Mouse (Mus musculus) kidney, postnatal 0 days (tissue): ENCODE results near the gene Hexim1. TPM values are rescaled to one million over a fixed set of nuclear protein-coding genes. Genes with fewer than 3 reads are reported as not detected.

Experiments
- ATAC-seq: fragments of 200-750 bp; cut with Nextera tagmentation; replicated peaks from 2 replicates; pipeline ENCODE4 v1.8.0; 2017; ENCODE audit warnings: low read depth, moderate number of reproducible peaks, moderate TSS enrichment, moderate library complexity; ENCODE audit not compliant: low FRiP score
- DNase-seq: peaks from one replicate; pipeline ENCODE4 v3.0.0-alpha.2; 2016; ENCODE audit warnings: low spot score
- H3K27ac ChIP-seq: fragments of 300-500 bp; sonication (generic); 2 replicates; pipeline ENCODE4 v1.5.1; 2014; ENCODE audit warnings: mild to moderate bottlenecking
- H3K27me3 ChIP-seq: fragments of 300-500 bp; sonication (generic); 2 replicates; pipeline ENCODE4 v1.6.1; 2014; ENCODE audit warnings: low read length, mixed read lengths; ENCODE audit not compliant: insufficient read depth
- H3K36me3 ChIP-seq: fragments of 300-500 bp; sonication (generic); 2 replicates; pipeline ENCODE4 v1.6.1; 2014; ENCODE audit warnings: low read length, mixed read lengths; ENCODE audit not compliant: insufficient read depth
- H3K4me1 ChIP-seq: fragments of 300-500 bp; sonication (generic); replicated peaks from 2 replicates; pipeline ENCODE4 v1.6.1; 2014; ENCODE audit warnings: antibody characterized with exemption, low read length, mixed read lengths; ENCODE audit not compliant: insufficient read depth
- H3K4me2 ChIP-seq: fragments of 300-500 bp; sonication (generic); 2 replicates; pipeline ENCODE4 v1.6.1; 2014; ENCODE audit warnings: mild to moderate bottlenecking, low read length, moderate library complexity, mixed read lengths
- H3K4me3 ChIP-seq: fragments of 300-500 bp; sonication (generic); replicated peaks from 2 replicates; pipeline ENCODE4 v1.5.1; 2014; ENCODE audit warnings: low read depth, low read length
- H3K9ac ChIP-seq: fragments of 300-500 bp; sonication (generic); 2 replicates; pipeline ENCODE4 v1.6.1; 2014; ENCODE audit warnings: low read depth, low read length
- H3K9me3 ChIP-seq: fragments of 300-500 bp; sonication (generic); replicated peaks from 2 replicates; pipeline ENCODE4 v1.6.1; 2016; ENCODE audit warnings: low read length, inconsistent platforms, mixed read lengths
- CTCF ChIP-seq: IDR thresholded peaks from 2 replicates; pipeline ENCODE4 v1.5.1; 2016; ENCODE audit warnings: antibody characterized with exemption, low read depth, mild to moderate bottlenecking, moderate library complexity
- WGBS: fragments of 180-500 bp; shearing (Covaris S2); extraction: QIAGEN DNeasy Blood & Tissue Kit; methylation state at CpG from one replicate; pipeline ENCODE4 v1.1.7; 2014; 5-methylcytosine and 5-hydroxymethylcytosine counted together
- polyA plus RNA-seq: library from polyadenylated mRNA; unstranded; fragments of >200 nt; fragmentation: Nextera tagmentation; extraction: Ambion mirVana; gene quantifications from 2 replicates; pipeline ENCODE4 v1.2.1, GENCODE M21; 2015

The Hexim1 gene
- polyA plus RNA-seq, 1 experiment from 2014 or later = 6.8 TPM

- Histone ChIP-seq H3K4me2 (peak overlapping the region; percentile 52), H3K27me3 (no peaks in the 10 kb centered on the region), H3K9me3 (no peaks in the 10 kb centered on the region), H3K36me3 (no peaks in the 10 kb centered on the region), H3K4me3 (peak overlapping the region; percentile 23), H3K4me1 (no peaks in the 10 kb centered on the region; the same call in 1 of the 2 replicates), H3K27ac (peak overlapping the region; percentile 66), H3K9ac (no peak overlapping the region)
- ATAC-seq (peak; percentile 94), DNase-seq (peak; percentile 96)
- under 1% methylated on average over 25 of the region's 25 CpGs for WGBS
- TF ChIP-seq CTCF = peak; percentile 97
Observed at GRCm38 (mm10) chr11:103158621-103159478, 42.8 kb downstream of the Hexim1 start.

DNA sequence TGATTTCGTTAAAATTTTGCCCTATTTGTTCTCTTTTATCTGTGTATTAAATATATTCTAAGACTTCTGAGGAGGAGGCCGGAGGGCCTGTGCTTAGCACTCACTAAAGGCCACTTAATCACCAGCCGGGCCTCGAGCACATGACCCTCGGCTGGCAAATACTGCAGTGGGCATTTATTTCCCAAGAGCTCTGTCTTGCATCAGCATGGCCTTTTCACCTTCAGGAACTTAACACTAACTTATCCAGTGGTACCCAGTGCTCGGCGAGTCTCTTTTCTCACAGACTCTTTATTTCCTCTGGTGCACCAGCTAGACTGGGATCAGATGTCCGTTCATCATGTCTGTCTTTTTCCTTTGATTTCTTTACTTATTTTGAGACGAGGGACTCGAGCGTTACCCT is 44.7 kb downstream of the Hexim1 start:
- 86% methylated on average over 11 of the region's 11 CpGs for WGBS
- Histone ChIP-seq H3K36me3 (no peaks in the 10 kb centered on the region), H3K4me1 (no peaks in the 10 kb centered on the region; the same call in 1 of the 2 replicates), H3K27ac (no peak overlapping the region), H3K9ac (no peak overlapping the region), H3K9me3 (no peaks in the 10 kb centered on the region), H3K4me3 (no peak overlapping the region), H3K4me2 (no peak overlapping the region), H3K27me3 (no peaks in the 10 kb centered on the region)
- no peak for DNase-seq
- ATAC-seq = no peak
- no peak for TF ChIP-seq CTCF

- DNase-seq (no peak), ATAC-seq (no peak)
- H3K27ac ChIP-seq = no peak overlapping the region
- 78% methylated on average over 7 of the region's 7 CpGs for WGBS
- no peak overlapping the region for H3K4me2 ChIP-seq
- no peak overlapping the region for H3K9ac ChIP-seq
- no peak overlapping the region for H3K4me3 ChIP-seq
- H3K4me1 ChIP-seq = no peaks in the 10 kb centered on the region; the same call in 1 of the 2 replicates
- no peak; the same call in 1 of the 2 replicates for TF ChIP-seq CTCF
- H3K9me3 ChIP-seq = no peaks in the 10 kb centered on the region
- H3K27me3 ChIP-seq = no peaks in the 10 kb centered on the region
- H3K36me3 ChIP-seq = no peaks in the 10 kb centered on the region
Observed at GRCm38 (mm10) chr11:103161449-103161848, 45.4 kb downstream of the Hexim1 start.

DNA sequence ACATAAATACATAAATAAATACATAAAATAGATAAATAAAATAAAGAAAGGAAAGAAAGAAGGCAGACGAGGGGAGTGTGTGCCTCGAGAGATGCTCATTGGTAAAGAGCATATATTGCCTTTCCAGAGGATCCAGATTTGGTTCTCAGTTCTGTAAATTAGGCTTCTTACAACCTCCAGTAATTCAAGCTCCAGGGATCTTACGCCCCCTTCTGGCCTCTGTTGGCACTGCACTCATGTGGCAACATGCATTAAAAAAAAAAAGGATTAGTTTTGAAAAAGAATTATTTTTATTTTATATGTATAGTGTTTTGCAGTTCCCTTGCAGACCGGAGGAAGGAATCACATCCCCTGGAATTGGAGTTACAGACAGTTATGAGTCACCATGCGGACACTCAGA is 46.1 kb downstream of the Hexim1 start:
- Histone ChIP-seq H3K4me2 (no peak overlapping the region), H3K27ac (no peak overlapping the region), H3K36me3 (no peaks in the 10 kb centered on the region), H3K4me1 (no peaks in the 10 kb centered on the region; the same call in 1 of the 2 replicates), H3K9me3 (no peaks in the 10 kb centered on the region), H3K4me3 (no peak overlapping the region), H3K9ac (no peak overlapping the region), H3K27me3 (no peaks in the 10 kb centered on the region)
- DNase-seq (no peak), ATAC-seq (no peak)
- 90% methylated on average over 5 of the region's 5 CpGs for WGBS
- TF ChIP-seq CTCF = peak; percentile 64

GRCm38 (mm10) chr11:103164391-103164790 is 48.4 kb downstream of the Hexim1 start:
- Histone ChIP-seq H3K9ac (no peak overlapping the region), H3K4me3 (no peak overlapping the region), H3K27me3 (no peaks in the 10 kb centered on the region), H3K27ac (no peak overlapping the region), H3K4me1 (no peaks in the 10 kb centered on the region), H3K9me3 (no peaks in the 10 kb centered on the region), H3K36me3 (no peaks in the 10 kb centered on the region), H3K4me2 (no peak overlapping the region)
- no peak for TF ChIP-seq CTCF
- 29% methylated on average over 10 of the region's 10 CpGs for WGBS
- DNase-seq = no peak
- no peak for ATAC-seq

GRCm38 (mm10) chr11:103168690-103169390 is 52.8 kb downstream of the Hexim1 start:
- no peak for ATAC-seq
- Histone ChIP-seq H3K4me3 (no peak overlapping the region), H3K27ac (no peak overlapping the region), H3K4me2 (no peak overlapping the region), H3K27me3 (no peaks in the 10 kb centered on the region), H3K9me3 (no peaks in the 10 kb centered on the region), H3K9ac (no peak overlapping the region), H3K36me3 (no peaks in the 10 kb centered on the region), H3K4me1 (0 out of 2 replicates have a peak, but pooled peaks cover 6% of the 10 kb centered on the region)
- DNase-seq = peak; percentile 76
- 25% methylated on average over 9 of the region's 9 CpGs for WGBS
- peak; percentile 96 for TF ChIP-seq CTCF

Other genes starting within 250 kb of the Hexim1 start
- 127 and 140 TPM in 2 replicates for gene Eftud2, start 235.2 kb upstream of the Hexim1 start, polyA plus RNA-seq
- gene Ccdc103, start 235.0 kb upstream of the Hexim1 start, polyA plus RNA-seq = 1.8 and 2.1 TPM in 2 replicates
- 0.11 TPM in 1 of 2 replicates, not detected in the other for gene Fam187a, start 231.1 kb upstream of the Hexim1 start, polyA plus RNA-seq
- gene Gfap, start 215.3 kb upstream of the Hexim1 start, polyA plus RNA-seq = 0.20 and 0.33 TPM in 2 replicates
- 2.6 and 3.4 TPM in 2 replicates for gene Kif18b, start 191.1 kb upstream of the Hexim1 start, polyA plus RNA-seq
- 1.4 and 2.3 TPM in 2 replicates for gene C1ql1, start 169.5 kb upstream of the Hexim1 start, polyA plus RNA-seq
- 60.3 and 60.7 TPM in 2 replicates for gene Nmt1, start 88.0 kb upstream of the Hexim1 start, polyA plus RNA-seq
- 103 and 106 TPM in 2 replicates for gene Dcakd, start 87.9 kb upstream of the Hexim1 start, polyA plus RNA-seq
- 4.2 and 5.6 TPM in 2 replicates for gene Plcd3, start 14.6 kb upstream of the Hexim1 start, polyA plus RNA-seq
- 36.6 and 39.7 TPM in 2 replicates for gene Acbd4, start 14.5 kb upstream of the Hexim1 start, polyA plus RNA-seq
- 6.5 and 6.9 TPM in 2 replicates for gene Hexim2, start 16.2 kb downstream of the Hexim1 start, polyA plus RNA-seq
- gene Fmnl1, start 54.9 kb downstream of the Hexim1 start, polyA plus RNA-seq = 2.6 and 3.4 TPM in 2 replicates
- gene 1700023F06Rik, start 92.3 kb downstream of the Hexim1 start, polyA plus RNA-seq = 0.37 and 0.47 TPM in 2 replicates
- gene Spata32, start 102.2 kb downstream of the Hexim1 start, polyA plus RNA-seq = not detected in 2 replicates
- 3.2 and 3.8 TPM in 2 replicates for gene Map3k14, start 151.2 kb downstream of the Hexim1 start, polyA plus RNA-seq
- gene Arhgap27, start 247.5 kb downstream of the Hexim1 start, polyA plus RNA-seq = 15.9 and 16.6 TPM in 2 replicates